Mouse (Mus musculus): ENCODE measurements at regions not wholly inside any gene's neighbourhood (a gene's known extent, or its start where the extent isn't known, plus 50 kb on each side); places are given as distances from the start of the nearest gene placed in this dataset.

DNA sequence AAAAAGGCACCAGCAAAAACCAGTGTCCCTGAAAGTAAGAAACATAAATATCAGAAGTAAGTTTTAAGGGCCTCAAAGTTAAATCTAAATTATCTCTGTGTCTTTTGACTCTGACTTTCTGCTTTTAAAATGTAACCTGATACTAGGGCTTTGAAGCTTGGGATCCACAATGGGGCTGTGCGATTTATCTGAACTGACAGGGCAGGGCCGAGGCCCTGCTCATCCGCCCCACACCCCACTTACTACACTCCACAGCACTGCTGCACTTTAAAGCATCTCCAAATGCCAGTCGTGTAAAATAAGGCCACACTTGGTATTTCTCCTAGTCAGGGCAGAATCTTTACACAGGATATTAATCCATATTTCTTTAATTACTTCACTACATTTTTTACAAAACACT, 147.4 kb downstream of the Efcab1 start:
- DNase-seq (ENCODE audit: low read depth, low spot score), result no peak

GRCm38 (mm10) chr16:15054306-15055001, 148.0 kb downstream of the Efcab1 start:
- Histone ChIP-seq H3K27me3 (ENCODE audit: control insufficient read depth in 1 of 2, insufficient read depth in 2 of 2, low read length in 2 of 2) (no peaks in the 10 kb centered on the region; a peak in 1 of 4 replicates), H3K4me3 (ENCODE audit: control insufficient read depth in 1 of 2, insufficient read depth in 1 of 2, low read depth in 2 of 2, low read length in 2 of 2) (no peak overlapping the region), H3K9ac (ENCODE audit: control insufficient read depth, low read depth, low read length, poor library complexity, severe bottlenecking) (no peak overlapping the region), H3K79me2 (ENCODE audit: control insufficient read depth, insufficient read depth, low read length, poor library complexity) (no peaks in the 10 kb centered on the region), H3K9me3 (replicated peaks; ENCODE audit: insufficient read depth, low read length) (no peaks in the 10 kb centered on the region), H3K36me3 (ENCODE audit: control insufficient read depth in 1 of 2, insufficient read depth in 2 of 2, low read length in 2 of 2) (no peaks in the 10 kb centered on the region), H3K4me1 (ENCODE audit: control insufficient read depth in 1 of 2, insufficient read depth in 2 of 2, low read length in 2 of 2) (no peaks in the 10 kb centered on the region), H3K27ac (ENCODE audit: control insufficient read depth, low read depth, low read length) (no peak overlapping the region)
- DNase-seq (ENCODE audit: low read depth, low spot score), result no peak
- TF ChIP-seq GABPA (IDR thresholded peaks at IDR 0.05; ENCODE audit: low read depth, low read length) (no peak), UBTF (IDR thresholded peaks at IDR 0.05; ENCODE audit: borderline replicate concordance, insufficient read depth, low read depth, low read length) (no peak), POLR2AphosphoS5 (IDR thresholded peaks at IDR 0.05; ENCODE audit: borderline replicate concordance, low read depth, low read length) (no peak), E2F4 (IDR thresholded peaks at IDR 0.05; ENCODE audit: borderline replicate concordance, low read depth, low read length) (no peak), MAFK (IDR thresholded peaks at IDR 0.05; ENCODE audit: borderline replicate concordance, low read depth, low read length) (no peak), HCFC1 (IDR thresholded peaks at IDR 0.05; ENCODE audit: low read depth, low read length) (no peak), MEF2A (IDR thresholded peaks at IDR 0.05; ENCODE audit: extremely low read depth, insufficient replicate concordance, low read depth, low read length, poor library complexity, severe bottlenecking) (no peak), ZMIZ1 (IDR thresholded peaks at IDR 0.05; ENCODE audit: low read depth, low read length) (no peak), MAZ (IDR thresholded peaks at IDR 0.05; ENCODE audit: low read depth, low read length) (no peak), TBP (IDR thresholded peaks at IDR 0.05; ENCODE audit: low read depth, low read length) (no peak), MAX (IDR thresholded peaks at IDR 0.05; ENCODE audit: low read length) (no peak), EP300 (IDR thresholded peaks at IDR 0.05; ENCODE audit: low read depth in 1 of 2, low read length in 2 of 2) (no peak), RAD21 (IDR thresholded peaks at IDR 0.05; ENCODE audit: low read depth, low read length) (no peak), ETS1 (IDR thresholded peaks at IDR 0.05; ENCODE audit: low read depth, low read length) (no peak)

More for the DNA sequence above, 147.4 kb downstream of the Efcab1 start:
- H3K9ac ChIP-seq (ENCODE audit: control insufficient read depth, low read depth, low read length, poor library complexity, severe bottlenecking), result no peak overlapping the region
- H3K79me2 ChIP-seq (ENCODE audit: control insufficient read depth, insufficient read depth, low read length, poor library complexity), result no peaks in the 10 kb centered on the region
- no peaks in the 10 kb centered on the region; a peak in 1 of 4 replicates for H3K27me3 ChIP-seq (ENCODE audit: control insufficient read depth in 1 of 2, insufficient read depth in 2 of 2, low read length in 2 of 2)
- TF ChIP-seq MYC (IDR thresholded peaks at IDR 0.05; ENCODE audit: low read depth, low read length), result no peak
- TF ChIP-seq SIN3A (IDR thresholded peaks at IDR 0.05; ENCODE audit: low read length), result no peak
- TF ChIP-seq ZMIZ1 (IDR thresholded peaks at IDR 0.05; ENCODE audit: low read depth, low read length), result no peak
- TF ChIP-seq MYB (IDR thresholded peaks at IDR 0.05; ENCODE audit: low read depth, low read length), result no peak
- no peak for TF ChIP-seq MEF2A (IDR thresholded peaks at IDR 0.05; ENCODE audit: extremely low read depth, insufficient replicate concordance, low read depth, low read length, poor library complexity, severe bottlenecking)
- no peak for TF ChIP-seq JUND (IDR thresholded peaks at IDR 0.05; ENCODE audit: low read depth, low read length)
- TF ChIP-seq HCFC1 (IDR thresholded peaks at IDR 0.05; ENCODE audit: low read depth, low read length), result no peak
- TF ChIP-seq TAL1 (IDR thresholded peaks at IDR 0.05; ENCODE audit: low read length), result no peak
- no peak for TF ChIP-seq TCF12 (IDR thresholded peaks at IDR 0.05; ENCODE audit: low read depth, low read length)
- TF ChIP-seq RAD21 (IDR thresholded peaks at IDR 0.05; ENCODE audit: low read depth, low read length), result no peak
- TF ChIP-seq CHD1 (IDR thresholded peaks at IDR 0.05; ENCODE audit: low read depth, low read length), result no peak
- TF ChIP-seq POLR2AphosphoS5 (IDR thresholded peaks at IDR 0.05; ENCODE audit: borderline replicate concordance, low read depth, low read length), result no peak
- no peak for TF ChIP-seq POLR2A (IDR thresholded peaks at IDR 0.05; ENCODE audit: control insufficient read depth in 1 of 2, insufficient read depth in 1 of 2, low read depth in 1 of 2, low read length in 2 of 2, poor library complexity in 1 of 2)
- H3K9me3 ChIP-seq (replicated peaks; ENCODE audit: insufficient read depth, low read length), result no peaks in the 10 kb centered on the region
- H3K4me3 ChIP-seq (ENCODE audit: control insufficient read depth in 1 of 2, insufficient read depth in 1 of 2, low read depth in 2 of 2, low read length in 2 of 2), result no peak overlapping the region
- no peaks in the 10 kb centered on the region for H3K36me3 ChIP-seq (ENCODE audit: control insufficient read depth in 1 of 2, insufficient read depth in 2 of 2, low read length in 2 of 2)
- H3K27ac ChIP-seq (ENCODE audit: control insufficient read depth, low read depth, low read length), result no peak overlapping the region
- no peaks in the 10 kb centered on the region for H3K4me1 ChIP-seq (ENCODE audit: control insufficient read depth in 1 of 2, insufficient read depth in 2 of 2, low read length in 2 of 2)
